Mouse (Mus musculus) lung, postnatal 14 days (tissue): ENCODE results near the gene Slc25a25.

Source experiments
- DNase-seq: peaks from one replicate; pipeline ENCODE4 v3.0.0; 2021

Gene Slc25a25

DNA sequence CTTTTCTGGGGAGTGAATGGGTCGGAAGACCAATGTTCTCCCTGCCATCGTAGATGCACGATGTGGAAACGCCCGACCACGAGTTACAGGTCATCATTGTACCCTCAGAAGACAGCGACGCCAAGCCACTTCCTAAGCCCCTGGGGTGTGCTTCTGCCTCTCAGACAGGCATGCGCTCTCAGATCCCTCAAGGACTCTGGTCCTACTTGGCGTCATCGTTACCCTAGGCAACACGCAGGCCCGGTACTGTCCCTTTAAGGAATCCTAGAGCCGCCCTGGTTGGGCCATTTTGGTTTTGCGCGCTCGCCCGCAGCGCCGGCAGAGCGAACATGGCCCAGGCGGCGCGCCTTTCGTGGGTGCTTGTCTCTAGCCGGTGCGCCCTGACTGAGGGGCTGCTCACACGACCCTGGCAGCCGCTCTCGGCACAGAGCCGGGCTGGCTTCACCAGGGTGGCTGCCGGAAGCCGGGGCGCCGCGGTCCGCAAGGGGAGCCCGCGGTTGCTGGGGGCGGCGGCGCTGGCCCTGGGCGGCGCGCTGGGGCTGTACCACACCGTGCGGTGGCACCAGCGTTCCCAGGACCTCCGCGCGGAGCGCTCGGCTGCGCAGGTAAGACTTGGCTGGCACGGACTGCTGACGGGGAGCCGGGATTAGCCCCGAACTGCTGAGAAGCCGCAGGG is 55.2 kb downstream of the Slc25a25 start:
- DNase-seq: peak; percentile 89

GRCm38 (mm10) chr2:32395484-32395945 is 55.7 kb downstream of the Slc25a25 start, which contains the start of gene Ptges2:
Gene Ptges2 (plus strand): TSS chr2:32395896.
- DNase-seq: peak; percentile 94

DNA sequence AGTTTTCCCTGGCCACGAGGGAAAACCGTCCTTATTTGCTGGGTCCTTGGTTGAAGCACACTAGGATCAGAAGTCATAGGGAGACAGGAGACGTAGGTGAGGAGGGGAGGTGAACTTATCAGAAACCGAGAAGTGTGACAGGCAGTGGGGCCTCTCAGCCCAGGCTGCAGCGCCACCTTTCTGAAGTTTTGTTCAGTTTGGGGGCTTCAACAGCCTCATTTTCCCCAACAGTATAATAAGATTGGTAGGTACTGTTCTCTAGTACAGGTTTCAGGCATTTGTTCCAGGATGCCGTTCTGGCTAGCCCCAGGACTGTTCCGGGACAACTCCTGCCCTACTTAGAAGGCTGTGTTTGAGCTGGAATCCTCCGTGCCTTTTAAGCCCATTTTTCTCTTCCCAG is 56.3 kb downstream of the Slc25a25 start:
- peak; percentile 54 for DNase-seq

DNA sequence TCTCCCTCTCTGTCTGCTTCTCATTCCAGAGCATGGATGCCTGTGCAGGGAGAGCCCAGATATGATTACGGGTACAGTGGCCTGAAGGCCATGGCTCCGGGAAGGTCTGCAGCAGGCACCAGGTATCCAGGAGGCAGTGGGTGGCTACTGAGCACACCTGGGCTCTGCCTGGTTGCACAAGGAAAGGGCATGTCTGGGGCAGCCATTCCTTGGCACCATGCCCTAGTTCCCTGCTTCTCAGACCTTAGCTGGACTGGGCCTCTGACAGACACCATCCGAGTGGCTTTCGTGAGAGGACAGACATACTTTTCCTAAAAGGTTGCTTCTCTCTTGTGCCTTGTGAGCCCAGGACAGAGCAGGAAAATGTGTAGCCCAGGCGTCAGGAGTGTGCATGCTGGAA is 59.2 kb downstream of the Slc25a25 start:
- peak; percentile 60 for DNase-seq

- peak; percentile 22 for DNase-seq
Measured at GRCm38 (mm10) chr2:32390871-32391270, 60.4 kb downstream of the Slc25a25 start.

DNA sequence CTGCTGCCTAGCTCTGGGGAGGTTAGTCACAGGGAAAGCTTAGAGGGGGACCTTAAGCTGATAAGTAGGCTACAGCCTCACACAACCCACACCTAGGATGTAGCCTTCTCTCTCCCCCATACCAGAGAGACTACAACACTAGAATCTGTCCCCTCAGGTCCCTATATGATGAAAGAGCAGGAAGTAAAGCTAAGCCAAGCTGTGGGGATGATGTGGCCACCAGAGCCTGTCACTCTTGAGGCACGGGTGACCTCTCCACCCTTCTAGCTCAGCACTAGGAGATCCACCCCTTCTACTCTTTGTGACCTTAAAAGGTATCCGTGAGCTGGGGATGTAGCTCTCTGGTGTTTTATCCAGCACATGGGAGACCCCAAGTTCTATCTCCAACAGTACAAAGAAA is 62.1 kb downstream of the Slc25a25 start:
- no peak for DNase-seq

- DNase-seq: peak; percentile 26
Measured at GRCm38 (mm10) chr2:32387706-32388490, 63.3 kb downstream of the Slc25a25 start, which contains the start of gene Lcn2. Gene Lcn2 (minus strand): TSS chr2:32388252.

DNA sequence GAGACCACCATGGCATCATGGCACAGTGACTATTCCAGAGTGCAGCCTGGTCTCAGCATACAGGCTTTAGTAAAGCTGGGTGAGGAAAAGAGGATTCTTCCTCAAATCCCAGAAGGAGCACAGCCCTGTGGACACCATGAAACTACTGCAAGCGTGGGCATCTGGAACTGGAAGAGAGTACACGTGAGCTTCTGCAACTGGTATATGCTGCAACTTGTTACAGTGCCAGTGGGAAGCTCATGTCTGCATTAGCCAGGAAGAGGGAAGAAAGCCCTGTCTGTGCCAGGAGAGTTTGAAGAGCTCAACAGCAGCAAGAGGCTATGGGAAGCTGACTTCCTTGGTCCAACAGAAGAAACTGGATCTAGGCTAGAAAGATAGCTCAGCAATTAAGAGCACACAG is 68.6 kb downstream of the Slc25a25 start:
- no peak for DNase-seq

DNA sequence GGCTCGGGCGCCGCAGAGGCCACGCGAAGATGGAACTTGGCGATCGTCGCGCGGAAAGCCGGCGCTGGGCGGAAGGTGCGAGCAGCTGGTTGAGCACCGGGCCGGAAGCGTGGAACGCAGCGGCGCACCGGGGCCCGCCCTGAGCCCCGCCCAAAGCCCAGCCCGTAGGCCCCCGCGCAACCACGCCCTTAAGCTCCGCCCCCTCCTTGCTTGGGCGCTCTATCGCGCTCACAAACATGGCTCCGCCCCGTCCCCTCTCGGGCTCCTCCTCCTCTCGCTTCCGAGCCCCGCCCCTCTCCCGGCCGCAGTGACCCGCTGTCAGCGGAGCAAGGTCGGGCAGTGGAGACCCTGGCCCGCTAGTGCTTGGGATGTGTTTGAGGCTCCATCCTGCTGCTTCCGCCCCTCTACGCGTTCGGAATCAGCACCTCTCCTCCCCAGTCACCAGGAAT is 69.4 kb downstream of the Slc25a25 start, which contains the start of gene 1110008P14Rik:
Gene 1110008P14Rik, minus strand, starts transcription at position 164 of the 449 bp plus-strand sequence.
- DNase-seq: peak; percentile 97

DNA sequence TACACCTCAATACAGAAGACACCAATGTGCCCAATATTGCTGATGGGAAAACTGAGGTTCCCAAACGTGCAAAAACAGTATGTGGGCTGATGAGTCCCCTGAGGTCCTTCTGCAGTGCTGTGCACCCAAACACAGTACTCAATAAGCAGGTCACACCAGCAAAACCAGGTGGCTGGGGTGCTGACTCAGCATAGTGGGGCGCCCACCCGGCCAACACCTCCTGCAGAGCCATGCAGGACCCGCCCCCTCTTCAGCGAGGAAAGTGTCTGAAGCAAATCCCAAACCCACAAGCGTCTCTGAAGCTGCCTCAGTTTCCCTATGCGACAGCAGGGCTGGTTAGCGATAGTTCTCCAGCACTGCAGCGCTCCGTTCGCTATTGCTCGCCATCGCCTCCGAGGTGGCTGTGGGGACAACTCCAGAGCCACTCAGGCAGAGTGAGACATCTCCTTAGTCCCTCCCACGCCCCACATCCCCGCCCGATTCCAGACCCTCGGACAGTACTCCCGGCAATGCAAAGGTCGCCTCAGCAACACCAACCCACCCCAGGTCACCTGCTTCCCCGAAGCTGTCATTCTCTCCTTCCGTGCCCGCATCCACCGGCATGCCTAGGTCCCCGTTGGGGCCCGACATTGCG is 70.0 kb downstream of the Slc25a25 start:
- DNase-seq: no peak

GRCm38 (mm10) chr2:32380001-32380500 is 71.2 kb downstream of the Slc25a25 start:
- no peak for DNase-seq

DNA sequence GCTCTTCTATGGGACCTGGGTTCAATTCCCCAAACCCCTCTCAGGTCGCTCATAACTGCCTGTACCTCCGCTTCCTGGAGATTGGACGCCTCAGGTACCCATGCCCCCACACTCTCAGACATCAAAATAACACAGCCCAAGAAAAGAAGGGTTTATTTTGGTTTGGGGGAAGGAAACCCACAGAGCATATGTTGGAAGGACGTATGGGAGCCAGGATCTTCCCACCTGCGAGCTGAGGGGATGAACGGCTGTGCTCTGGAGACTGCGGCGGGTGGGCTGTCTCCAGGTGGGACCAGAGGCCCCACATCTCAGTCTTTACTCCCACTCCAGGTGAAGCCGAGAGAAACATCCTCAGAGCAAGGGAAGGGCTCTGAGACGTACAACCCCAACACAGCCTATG is 74.3 kb downstream of the Slc25a25 start:
- DNase-seq: no peak

GRCm38 (mm10) chr2:32375317-32375940 is 75.8 kb downstream of the Slc25a25 start:
- no peak for DNase-seq

DNA sequence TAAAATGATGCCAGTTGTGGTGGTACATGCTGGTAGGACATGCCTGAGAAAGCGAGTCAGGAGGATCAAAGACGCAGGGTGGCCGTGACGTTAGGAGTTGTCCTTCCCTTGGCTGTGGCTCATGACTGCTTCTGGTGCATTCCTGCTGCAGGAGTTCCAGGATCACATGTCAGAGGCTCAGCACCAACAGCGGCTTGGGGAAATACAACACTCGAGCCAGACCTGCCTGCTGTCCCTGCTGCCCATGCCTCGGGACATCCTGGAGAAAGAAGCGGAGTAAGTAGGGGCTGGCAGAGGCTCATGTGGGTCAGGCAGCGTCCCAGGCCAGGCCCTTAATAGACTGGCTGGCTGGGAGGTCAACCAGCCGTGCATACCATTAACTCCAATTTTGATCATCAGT is 77.1 kb downstream of the Slc25a25 start:
- no peak for DNase-seq

- DNase-seq: no peak
Measured at GRCm38 (mm10) chr2:32367315-32367714, 83.9 kb downstream of the Slc25a25 start.
